Comparison of ENCODE assay signal across 12 mouse cellular contexts in genomic region chr3:107841370-107841769, GRCm38 (mm10). TPM values are rescaled to one million over a fixed set of nuclear protein-coding genes. Genes with fewer than 3 reads are reported as not detected.
A peak's percentile ranks its signal among the peaks of the same experiment; 100 is the strongest.
DNase-seq lines count a peak whose midpoint lies in the region; ATAC-seq and TF ChIP-seq lines count a peak whose summit lies in the region.
"Had no signal": no experiment of that assay in that cellular context is flagged by ENCODE, and none has a peak within 500 bp of the region (broad histone marks: within the 10 kb centered on the region; RNA-seq: fewer than 3 reads in every experiment).

No protein-coding gene starts in this region.

- no peaks in the 10 kb centered on the region for H3K36me3 ChIP-seq in kidney, adult 2 months (ENCODE audit: control insufficient read depth, insufficient read depth, low read length)

- no peaks in the 10 kb centered on the region for H3K4me1 ChIP-seq in kidney, adult 2 months (ENCODE audit: control insufficient read depth, insufficient read depth, low read length)

- H3K27ac ChIP-seq in kidney, adult 2 months (ENCODE audit: insufficient read depth, low read depth, low read length) = no peak overlapping the region
- H3K27ac ChIP-seq: forebrain, embryonic 13.5 days; macrophage had no signal

- no peaks in the 10 kb centered on the region for H3K27me3 ChIP-seq in kidney, adult 2 months (replicated peaks; ENCODE audit: control insufficient read depth, insufficient read depth, low read length)
- H3K27me3 ChIP-seq: forebrain, embryonic 13.5 days had no signal

- no peak for TF ChIP-seq CTCF in kidney, adult 2 months (conservative IDR thresholded peaks at IDR 0.05; ENCODE audit: insufficient read depth, insufficient read length, low read depth, low read length)

- DNase-seq in kidney, adult 2 months = peak; percentile 41
- no peak for DNase-seq in kidney, adult 8-10 months
- DNase-seq in NIH3T3 (ENCODE audit: low read depth) = peak; percentile 36
- peak; percentile 92 for DNase-seq in gastrocnemius, adult 18-20 months (ENCODE audit: low spot score)
- peak; percentile 60 for DNase-seq in heart, postnatal 25 days (ENCODE audit: low spot score)
- no peak for DNase-seq in neural tube, embryonic 10.5 days (ENCODE audit: extremely low spot score, low spot score)
- no peak for DNase-seq in thymus, postnatal 25 days
- DNase-seq: kidney, adult 9 months had no signal

- 71% methylated on average over 7 of the region's 7 CpGs for WGBS in kidney, adult 2 months

- no peak for ATAC-seq in megakaryocyte progenitor cell, adult 5-6 weeks (replicated peaks; ENCODE audit: poor library complexity)
- ATAC-seq: forebrain, embryonic 13.5 days had no signal

- no peak for TF ChIP-seq POLR2A in kidney, adult 2 months (IDR thresholded peaks at IDR 0.05; ENCODE audit: low read depth, low read length)

- intact Hi-C loops in heart, postnatal 25 days (cut with DNase I) = no loop called here

- H3K4me3 ChIP-seq in kidney, adult 2 months (ENCODE audit: insufficient read depth, low read depth, low read length) = no peak overlapping the region
- H3K4me3 ChIP-seq: forebrain, embryonic 13.5 days had no signal

RNA-seq across cellular contexts. Expression of gene Eps8l3, which starts 35.7 kb away (rescaled TPM):
- polyA plus RNA-seq in kidney, adult 2 months (2012; rRNA removed) = 0.72 TPM in 2 replicates
- total RNA-seq in gastrocnemius, adult 18-20 months (2021) = not detected
- total RNA-seq in heart, postnatal 25 days (2021) = not detected
- total RNA-seq in megakaryocyte progenitor cell, adult 5-6 weeks (2015) = 0.07 and 0.12 TPM in 2 replicates
- total RNA-seq in megakaryocyte progenitor cell, adult 5-6 weeks (2017) = not detected in 2 replicates
- polyA plus RNA-seq: forebrain, embryonic 13.5 days; heart, embryonic 14.5 days; macrophage had no signal

RNA-seq across cellular contexts. Expression of gene Gstm5, which starts 54.3 kb away (rescaled TPM):
- polyA plus RNA-seq in kidney, adult 2 months (2012; rRNA removed) = 172 and 198 TPM in 2 replicates
- 10 to 100 TPM; 86.9 to 93.2 TPM for total RNA-seq in gastrocnemius, adult 18-20 months (2021)
- 10 to 100 TPM; 50.1 to 51.4 TPM for total RNA-seq in heart, postnatal 25 days (2021)
- 38.2 and 61.5 TPM in 2 replicates for total RNA-seq in megakaryocyte progenitor cell, adult 5-6 weeks (2015)
- total RNA-seq in megakaryocyte progenitor cell, adult 5-6 weeks (2017) = 23.6 and 30.6 TPM in 2 replicates

Comparison
In these comparisons a context has a peak if more than half of its experiments do, and no peak if none do; other contexts are left out.
1. DNase-seq: peak in kidney, adult 2 months (single experiment), NIH3T3 (single experiment), gastrocnemius, adult 18-20 months (single experiment) and heart, postnatal 25 days (single experiment); none in kidney, adult 8-10 months (0 of 2), neural tube, embryonic 10.5 days (single experiment) and thymus, postnatal 25 days (single experiment).